Mouse (Mus musculus): ENCODE data around the gene Lypla2.

DNA sequence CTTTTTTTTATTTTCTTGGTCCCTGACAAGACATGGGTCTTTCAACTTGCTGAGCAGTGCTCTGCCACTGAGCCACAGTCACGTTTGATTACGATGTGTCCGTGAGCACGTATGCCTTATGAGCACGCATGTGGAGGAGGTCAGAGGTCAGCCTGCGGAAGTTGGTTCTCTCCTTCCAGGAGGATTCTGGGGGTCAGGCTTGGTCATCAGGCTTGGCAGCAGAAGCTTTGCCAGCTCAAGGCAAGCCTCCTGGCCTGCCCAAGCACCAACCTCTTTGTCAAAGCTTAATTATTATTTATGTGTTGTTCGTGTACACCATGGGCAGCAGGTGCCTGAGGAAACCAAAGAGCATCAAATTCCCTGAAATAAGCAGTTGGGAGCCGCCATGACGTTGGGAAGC, 44.0 kb downstream of the Lypla2 start:
- TF ChIP-seq CTCF (IDR thresholded peaks at IDR 0.05; ENCODE audit: control insufficient read depth, insufficient read depth, low read length) (no peak), POLR2A (IDR thresholded peaks at IDR 0.05; ENCODE audit: borderline replicate concordance, control insufficient read depth, low read depth, low read length) (no peak)

Data from bone marrow, adult 2 months (tissue).